Mouse (Mus musculus) heart, adult 2 months (tissue): ENCODE measurements around the gene Dctn2.

ENCODE experiments used
- CTCF ChIP-seq: fragments of 200-600 bp; IDR thresholded peaks from 2 replicates; pipeline ENCODE4 v1.8.1; 2022; ENCODE audit warnings: antibody characterized with exemption, mild to moderate bottlenecking, moderate library complexity
- POLR2A ChIP-seq: fragments of 200-500 bp; IDR thresholded peaks from 2 replicates; pipeline ENCODE4 v1.6.1; 2011; ENCODE audit warnings: mild to moderate bottlenecking, low read depth, low read length, control low read depth; ENCODE audit not compliant: insufficient read depth

GRCm38 (mm10) chr10:127264971-127265370 is 1.2 kb upstream of the Dctn2 start:
- TF ChIP-seq CTCF: no peak
- no peak for TF ChIP-seq POLR2A
